In genomic region chr15:81431195-81431594, GRCm38 (mm10) we compare ENCODE assay signal across 23 mouse cellular contexts. TPM values are rescaled to one million over a fixed set of nuclear protein-coding genes. Genes with fewer than 3 reads are reported as not detected.
"Had no signal": no experiment of that assay in that cellular context is flagged by ENCODE, and none has a peak within 500 bp of the region (broad histone marks: within the 10 kb centered on the region; RNA-seq: fewer than 3 reads in every experiment).

No protein-coding gene starts in this region.

- DNase-seq: heart, postnatal 10 days; heart, postnatal 14 days; heart, postnatal 36 days; heart, postnatal 4 days; kidney, adult 11 months; kidney, adult 18-20 months; kidney, adult 2 months; kidney, adult 8-10 months; kidney, adult 9 months; kidney, postnatal 10 days; kidney, postnatal 14 days; kidney, postnatal 25 days; kidney, postnatal 36 days; kidney, postnatal 4 days; layer of hippocampus, adult 9-11 months; layer of hippocampus, postnatal 36 days had no signal

- ATAC-seq: hindbrain, embryonic 16.5 days; hindbrain, postnatal 0 days; inflammation-experienced regulatory T-cells, adult 6 months; intestine, embryonic 15.5 days; intestine, embryonic 16.5 days; intestine, postnatal 0 days had no signal

RNA-seq across cellular contexts. Expression of gene Dnajb7, which starts 23.1 kb away (rescaled TPM):
- polyA plus RNA-seq: large intestine, adult 2 months had no signal
